Mouse (Mus musculus): ENCODE results near the gene Fam167b. TPM values are rescaled to one million over a fixed set of nuclear protein-coding genes. Genes with fewer than 3 reads are reported as not detected.

Fam167b gene
- total RNA-seq (2012; rRNA removed) = 1.1 and 1.4 TPM in 2 replicates
- total RNA-seq (2014; rRNA removed) = 0.49 TPM in 1 of 2 replicates, not detected in the other
- polyA plus RNA-seq (2012; ENCODE audit: insufficient read length, low read depth) = 0.82 and 1.2 TPM in 2 replicates

DNA sequence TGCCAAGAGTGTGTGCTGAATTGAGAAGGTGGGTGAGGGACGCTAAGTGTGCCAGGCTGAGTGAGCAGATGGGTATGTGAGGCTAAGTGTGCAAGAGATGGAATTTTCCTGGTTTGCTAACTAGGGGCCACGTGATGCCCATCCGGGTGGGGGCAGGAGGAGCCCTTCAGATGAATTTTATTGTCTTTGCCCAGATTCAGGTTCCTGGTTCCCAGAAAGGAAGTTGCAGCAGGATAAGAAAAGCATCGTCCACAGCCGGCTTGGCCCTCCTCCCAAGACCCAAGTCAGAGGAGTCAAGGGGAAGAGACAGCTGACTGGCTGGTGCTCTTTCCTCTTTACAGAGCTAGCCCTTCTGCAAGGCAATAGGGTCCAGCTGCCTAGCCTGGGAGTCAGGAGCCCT lies at the start of gene Fam167b:
TSS of gene Fam167b (minus strand) at position 84 of the 400 bp plus-strand sequence.
- no peak for DNase-seq (ENCODE audit: extremely low read depth)
- Histone ChIP-seq H3K27ac (ENCODE audit: insufficient read depth, low read depth) (peak within 1 kb of the TSS; percentile 48), H3K4me3 (replicated peaks in 1 of 3; ENCODE audit: low read depth in 2 of 3, low read length in 2 of 3, poor library complexity in 1 of 3) (peak within 1 kb of the TSS; percentile 5 to 44 (median 35)), H3K9me3 (replicated peaks; ENCODE audit: low read length) (no peaks in the 10 kb centered on the region), H3K36me3 (replicated peaks in 1 of 2; ENCODE audit: control insufficient read depth in 1 of 2, insufficient read depth in 1 of 2, low read length in 1 of 2) (no peaks in the 10 kb centered on the region), H3K4me1 (ENCODE audit: control insufficient read depth in 1 of 2, insufficient read depth in 2 of 2) (peaks cover 26 to 73% of the 10 kb centered on the region in 2 experiments), H3K4me2 (ENCODE audit: insufficient read depth, low read depth, poor library complexity, severe bottlenecking) (peak within 1 kb of the TSS; percentile 58), H3K79me2 (replicated peaks; ENCODE audit: control insufficient read depth, extremely low read depth, insufficient read depth, poor library complexity, severe bottlenecking) (no peaks in the 10 kb centered on the region), H3K27me3 (replicated peaks) (no peaks in the 10 kb centered on the region), H3K9ac (ENCODE audit: insufficient read depth, low read depth) (peak within 1 kb of the TSS; percentile 14; the same call in 1 of the 2 replicates)
- TF ChIP-seq IRF4 (IDR thresholded peaks at IDR 0.05; ENCODE audit: low read depth, low read length) (no peak), PAX5 (IDR thresholded peaks at IDR 0.05; ENCODE audit: low read length) (no peak), POLR2AphosphoS2 (IDR thresholded peaks at IDR 0.05; ENCODE audit: low read depth, low read length) (no peak), ETS1 (conservative IDR thresholded peaks at IDR 0.05; ENCODE audit: low read depth, low read length) (no peak), JUN (IDR thresholded peaks at IDR 0.05; ENCODE audit: insufficient read depth, low read depth, low read length) (no peak), USF1 (IDR thresholded peaks at IDR 0.05; ENCODE audit: low read depth, low read length) (no peak; the same call in 1 of the 2 replicates), TBP (conservative IDR thresholded peaks at IDR 0.05; ENCODE audit: low read depth, low read length) (no peak), UBTF (IDR thresholded peaks at IDR 0.05; ENCODE audit: low read depth, low read length) (no peak)
- dilution Hi-C loops (cut with MboI; ENCODE audit: extremely low pct_ligation_motif_present, extremely low pct_unique_long_range_greater_than_20kb, low sequenced_read_pairs) = no loop called here
- in situ Hi-C loops (cut with MboI; ENCODE audit: low pct_ligation_motif_present, low pct_unique_long_range_greater_than_20kb, low sequenced_read_pairs) = no loop called here

DNA sequence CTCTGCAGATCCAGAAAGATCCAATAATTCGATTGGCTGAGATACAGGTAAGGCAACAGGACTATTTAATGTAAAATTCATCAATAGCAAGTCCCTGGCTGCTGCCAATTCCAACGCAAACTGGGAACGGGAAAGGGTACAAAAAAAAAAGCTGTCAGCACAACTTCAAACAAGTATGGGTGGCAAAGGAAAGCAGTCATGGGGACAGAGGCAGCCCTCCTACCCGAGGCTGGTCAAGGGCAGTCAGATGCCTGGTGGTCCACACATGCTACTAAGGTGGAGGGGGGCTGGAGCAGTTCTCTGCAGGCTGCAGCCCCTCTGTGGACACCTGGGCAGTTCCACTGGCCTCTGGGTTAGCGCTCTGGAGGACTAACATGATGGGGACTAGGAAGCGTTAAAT lies 47.7 kb upstream of the Fam167b start:
- peaks cover 8 to 49% of the 10 kb centered on the region in 2 experiments for H3K4me1 ChIP-seq (ENCODE audit: control insufficient read depth in 1 of 2, insufficient read depth in 2 of 2)

DNA sequence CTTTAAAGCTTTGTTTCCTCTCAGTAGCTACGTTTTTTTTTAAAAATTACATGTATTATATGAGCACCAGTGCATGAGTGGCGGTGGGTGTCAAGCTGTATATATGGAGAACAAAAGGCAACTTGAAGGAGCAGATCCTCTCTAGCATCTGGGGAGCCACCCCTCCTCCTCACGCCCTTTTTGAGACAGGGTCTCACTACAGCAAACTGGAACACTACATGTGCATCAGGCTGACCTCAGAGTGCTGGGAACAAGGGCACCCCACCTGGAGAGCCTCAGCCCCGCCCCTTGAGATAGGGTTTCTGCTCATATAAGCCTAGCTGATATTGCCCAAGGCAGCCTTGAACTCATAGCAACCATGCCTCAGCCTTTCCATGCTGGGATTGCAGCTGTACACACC lies 47.1 kb upstream of the Fam167b start:
- peak overlapping the region; percentile 66; the same call in 1 of the 2 replicates for H3K27ac ChIP-seq (ENCODE audit: insufficient read depth, low read depth)
- no peak overlapping the region for H3K4me3 ChIP-seq (replicated peaks in 1 of 3; ENCODE audit: low read depth in 2 of 3, low read length in 2 of 3, poor library complexity in 1 of 3)
- peaks cover 44 to 63% of the 10 kb centered on the region in 2 experiments for H3K36me3 ChIP-seq (replicated peaks in 1 of 2; ENCODE audit: control insufficient read depth in 1 of 2, insufficient read depth in 1 of 2, low read length in 1 of 2)
- no peaks in the 10 kb centered on the region for H3K27me3 ChIP-seq (replicated peaks)
- H3K4me1 ChIP-seq (ENCODE audit: control insufficient read depth in 1 of 2, insufficient read depth in 2 of 2) = peaks cover 10 to 54% of the 10 kb centered on the region in 2 experiments
- DNase-seq (ENCODE audit: extremely low read depth) = no peak
- in situ Hi-C loops (cut with MboI; ENCODE audit: low pct_ligation_motif_present, low pct_unique_long_range_greater_than_20kb, low sequenced_read_pairs) (no loop called here), dilution Hi-C loops (cut with MboI; ENCODE audit: extremely low pct_ligation_motif_present, extremely low pct_unique_long_range_greater_than_20kb, low sequenced_read_pairs) (no loop called here)
- no peaks in the 10 kb centered on the region for H3K79me2 ChIP-seq (replicated peaks; ENCODE audit: control insufficient read depth, extremely low read depth, insufficient read depth, poor library complexity, severe bottlenecking)
- no peaks in the 10 kb centered on the region for H3K9me3 ChIP-seq (replicated peaks; ENCODE audit: low read length)
- no peak for TF ChIP-seq ELF1 (IDR thresholded peaks at IDR 0.05; ENCODE audit: low read depth, low read length)
- TF ChIP-seq UBTF (IDR thresholded peaks at IDR 0.05; ENCODE audit: low read depth, low read length) = no peak
- no peak for TF ChIP-seq MAZ (IDR thresholded peaks at IDR 0.05; ENCODE audit: low read depth, low read length)
- TF ChIP-seq SIN3A (IDR thresholded peaks at IDR 0.05; ENCODE audit: low read length) = no peak
- TF ChIP-seq ZMIZ1 (IDR thresholded peaks at IDR 0.05; ENCODE audit: low read depth, low read length) = no peak
- TF ChIP-seq RAD21 (IDR thresholded peaks at IDR 0.05; ENCODE audit: low read depth, low read length) = no peak
- no peak for TF ChIP-seq MXI1 (IDR thresholded peaks at IDR 0.05; ENCODE audit: low read depth, low read length)
- no peak for TF ChIP-seq CHD2 (IDR thresholded peaks at IDR 0.05; ENCODE audit: low read length)
- TF ChIP-seq ETS1 (conservative IDR thresholded peaks at IDR 0.05; ENCODE audit: low read depth, low read length) = no peak
- H3K9ac ChIP-seq (ENCODE audit: insufficient read depth, low read depth) = no peak overlapping the region
- no peak overlapping the region for H3K4me2 ChIP-seq (ENCODE audit: insufficient read depth, low read depth, poor library complexity, severe bottlenecking)

More for the DNA sequence above, 47.7 kb upstream of the Fam167b start:
- Histone ChIP-seq H3K9ac (ENCODE audit: insufficient read depth, low read depth) (no peak overlapping the region), H3K4me3 (replicated peaks in 1 of 3; ENCODE audit: low read depth in 2 of 3, low read length in 2 of 3, poor library complexity in 1 of 3) (no peak overlapping the region), H3K4me2 (ENCODE audit: insufficient read depth, low read depth, poor library complexity, severe bottlenecking) (no peak overlapping the region), H3K9me3 (replicated peaks; ENCODE audit: low read length) (no peaks in the 10 kb centered on the region), H3K27me3 (replicated peaks) (no peaks in the 10 kb centered on the region), H3K36me3 (replicated peaks in 1 of 2; ENCODE audit: control insufficient read depth in 1 of 2, insufficient read depth in 1 of 2, low read length in 1 of 2) (peaks cover 49 to 67% of the 10 kb centered on the region in 2 experiments), H3K79me2 (replicated peaks; ENCODE audit: control insufficient read depth, extremely low read depth, insufficient read depth, poor library complexity, severe bottlenecking) (no peaks in the 10 kb centered on the region), H3K27ac (ENCODE audit: insufficient read depth, low read depth) (no peak overlapping the region)
- DNase-seq (ENCODE audit: extremely low read depth) = no peak
- dilution Hi-C loops (cut with MboI; ENCODE audit: extremely low pct_ligation_motif_present, extremely low pct_unique_long_range_greater_than_20kb, low sequenced_read_pairs) (no loop called here), in situ Hi-C loops (cut with MboI; ENCODE audit: low pct_ligation_motif_present, low pct_unique_long_range_greater_than_20kb, low sequenced_read_pairs) (no loop called here)
- TF ChIP-seq MXI1 (IDR thresholded peaks at IDR 0.05; ENCODE audit: low read depth, low read length) = no peak
- TF ChIP-seq KAT2A (IDR thresholded peaks at IDR 0.05; ENCODE audit: insufficient replicate concordance, low read length) = no peak
- no peak for TF ChIP-seq MAX (IDR thresholded peaks at IDR 0.05; ENCODE audit: low read length)
- no peak for TF ChIP-seq MYC (IDR thresholded peaks at IDR 0.05; ENCODE audit: low read depth, low read length)
- TF ChIP-seq NRF1 (IDR thresholded peaks at IDR 0.05; ENCODE audit: low read depth, low read length) = no peak
